Mouse (Mus musculus) intestine, postnatal 0 days (tissue): ENCODE data around the gene Slc15a3. TPM values are rescaled to one million over a fixed set of nuclear protein-coding genes. Genes with fewer than 3 reads are reported as not detected.
A peak's percentile ranks its signal among the peaks of the same experiment; 100 is the strongest.

Source experiments
- ATAC-seq: fragments of 200-750 bp; cut with Nextera tagmentation; 2 replicates; pipeline ENCODE4 v1.8.0; 2017; ENCODE audit warnings: mild to moderate bottlenecking, moderate TSS enrichment, moderate library complexity
- H3K27ac ChIP-seq: fragments of 300-500 bp; sonication (generic); 2 replicates; pipeline ENCODE4 v1.5.1; 2014; ENCODE audit warnings: mild to moderate bottlenecking, low read depth, low read length, moderate library complexity
- H3K27me3 ChIP-seq: fragments of 300-500 bp; sonication (generic); replicated peaks from 2 replicates; pipeline ENCODE4 v1.6.1; 2014; ENCODE audit warnings: low read length, mixed read lengths; ENCODE audit not compliant: control insufficient read depth, insufficient read depth
- H3K36me3 ChIP-seq: fragments of 300-500 bp; sonication (generic); 2 replicates; pipeline ENCODE4 v1.6.1; 2014; ENCODE audit warnings: mild to moderate bottlenecking, moderate library complexity; ENCODE audit not compliant: control insufficient read depth, insufficient read depth
- H3K4me1 ChIP-seq: fragments of 300-500 bp; sonication (generic); replicated peaks from 2 replicates; pipeline ENCODE4 v1.6.1; 2014; ENCODE audit warnings: antibody characterized with exemption, low read length, mixed read lengths; ENCODE audit not compliant: control insufficient read depth, insufficient read depth
- H3K4me2 ChIP-seq: fragments of 300-500 bp; sonication (generic); replicated peaks from 2 replicates; pipeline ENCODE4 v1.6.1; 2014; ENCODE audit warnings: low read depth, mild to moderate bottlenecking, moderate library complexity
- H3K4me3 ChIP-seq: fragments of 300-500 bp; sonication (generic); 2 replicates; pipeline ENCODE4 v1.5.1; 2014; ENCODE audit warnings: low read depth, low read length
- H3K9ac ChIP-seq: fragments of 300-500 bp; sonication (generic); 2 replicates; pipeline ENCODE4 v1.6.1; 2014; ENCODE audit warnings: mild to moderate bottlenecking, low read depth, low read length
- H3K9me3 ChIP-seq: fragments of 300-500 bp; sonication (generic); 2 replicates; pipeline ENCODE4 v1.6.1; 2016; ENCODE audit warnings: mixed run types; ENCODE audit not compliant: control insufficient read depth
- CTCF ChIP-seq: sonication (generic); IDR thresholded peaks from 2 replicates; pipeline ENCODE4 v1.5.1; 2016; ENCODE audit warnings: low read depth, mild to moderate bottlenecking, control low read depth, antibody characterized with exemption, moderate library complexity
- WGBS: fragments of 180-500 bp; shearing (Covaris S2); extraction: QIAGEN DNeasy Blood & Tissue Kit; methylation state at CpG from one replicate; pipeline ENCODE4 v1.1.7; 2014; 5-methylcytosine and 5-hydroxymethylcytosine counted together
- polyA plus RNA-seq: library from polyadenylated mRNA; unstranded; fragments of >200 nt; fragmentation: Nextera tagmentation; extraction: Ambion mirVana; gene quantifications from 2 replicates; pipeline ENCODE4 v1.2.1, GENCODE M21; 2015

The Slc15a3 gene
- polyA plus RNA-seq, 1 experiment from 2014 or later, result 0.93 TPM

GRCm38 (mm10) chr19:10829436-10830175 is 9.9 kb upstream of the Slc15a3 start, which contains the start of gene Cd6:
Gene Cd6 (minus strand): TSS chr19:10830058.
- no peak for ATAC-seq
- Histone ChIP-seq H3K27ac (no peak within 1 kb of the TSS), H3K36me3 (no peaks in the 10 kb centered on the region), H3K4me3 (no peak within 1 kb of the TSS), H3K9ac (no peak within 1 kb of the TSS), H3K4me1 (no peaks in the 10 kb centered on the region), H3K27me3 (no peaks in the 10 kb centered on the region), H3K9me3 (no peaks in the 10 kb centered on the region), H3K4me2 (no peak within 1 kb of the TSS)
- no peak for TF ChIP-seq CTCF
- WGBS, result 91% methylated on average over 16 of the region's 16 CpGs

GRCm38 (mm10) chr19:10831424-10831823 is 8.1 kb upstream of the Slc15a3 start:
- ATAC-seq, result peak; percentile 41; the same call in 1 of the 2 replicates
- peak; percentile 75 for TF ChIP-seq CTCF
- H3K27ac ChIP-seq, result no peak overlapping the region
- no peak overlapping the region for H3K4me2 ChIP-seq
- no peaks in the 10 kb centered on the region for H3K9me3 ChIP-seq
- no peaks in the 10 kb centered on the region for H3K36me3 ChIP-seq
- no peaks in the 10 kb centered on the region for H3K27me3 ChIP-seq
- no peak overlapping the region for H3K9ac ChIP-seq
- H3K4me1 ChIP-seq, result no peaks in the 10 kb centered on the region
- no peak overlapping the region for H3K4me3 ChIP-seq
- 13% methylated on average over 5 of the region's 5 CpGs for WGBS

- ATAC-seq, result no peak
- H3K4me2 ChIP-seq, result no peak overlapping the region
- H3K27ac ChIP-seq, result no peak overlapping the region
- no peak for TF ChIP-seq CTCF
- no peaks in the 10 kb centered on the region for H3K9me3 ChIP-seq
- no peaks in the 10 kb centered on the region for H3K4me1 ChIP-seq
- no peak overlapping the region for H3K4me3 ChIP-seq
- WGBS, result 67% methylated on average over 3 of the region's 3 CpGs
- no peaks in the 10 kb centered on the region for H3K27me3 ChIP-seq
- H3K36me3 ChIP-seq, result no peaks in the 10 kb centered on the region
- no peak overlapping the region for H3K9ac ChIP-seq
Observed at GRCm38 (mm10) chr19:10832030-10832429, 7.5 kb upstream of the Slc15a3 start.

GRCm38 (mm10) chr19:10833611-10834010 is 5.9 kb upstream of the Slc15a3 start:
- WGBS, result 75% methylated on average over 3 of the region's 3 CpGs
- TF ChIP-seq CTCF, result no peak
- Histone ChIP-seq H3K4me1 (no peaks in the 10 kb centered on the region), H3K27ac (no peak overlapping the region), H3K9me3 (no peaks in the 10 kb centered on the region), H3K9ac (no peak overlapping the region), H3K36me3 (no peaks in the 10 kb centered on the region), H3K27me3 (no peaks in the 10 kb centered on the region), H3K4me3 (no peak overlapping the region), H3K4me2 (no peak overlapping the region)
- ATAC-seq, result no peak

- H3K4me3 ChIP-seq, result no peak overlapping the region
- no peaks in the 10 kb centered on the region for H3K27me3 ChIP-seq
- H3K9ac ChIP-seq, result no peak overlapping the region
- no peaks in the 10 kb centered on the region for H3K36me3 ChIP-seq
- no peak for TF ChIP-seq CTCF
- H3K4me2 ChIP-seq, result no peak overlapping the region
- no peak for ATAC-seq
- no peaks in the 10 kb centered on the region for H3K9me3 ChIP-seq
- no peaks in the 10 kb centered on the region for H3K4me1 ChIP-seq
- WGBS, result 35% methylated on average over 3 of the region's 3 CpGs
- no peak overlapping the region for H3K27ac ChIP-seq
Observed at GRCm38 (mm10) chr19:10835671-10836070, 3.9 kb upstream of the Slc15a3 start.

- Histone ChIP-seq H3K9ac (no peak overlapping the region), H3K9me3 (no peaks in the 10 kb centered on the region), H3K4me2 (peak overlapping the region; percentile 24), H3K4me1 (no peaks in the 10 kb centered on the region), H3K36me3 (no peaks in the 10 kb centered on the region), H3K27me3 (no peaks in the 10 kb centered on the region; the same call in 1 of the 2 replicates), H3K27ac (no peak overlapping the region), H3K4me3 (no peak overlapping the region)
- no peak for ATAC-seq
- TF ChIP-seq CTCF, result no peak
- WGBS, result 69% methylated on average over 16 of the region's 16 CpGs
Observed at GRCm38 (mm10) chr19:10841721-10842626, 2.4 kb downstream of the Slc15a3 start.
